Mouse (Mus musculus) embryonic stem cell, embryonic (primary cell): ENCODE data around the gene Exosc7.

Source experiments
- CTCF ChIA-PET, 4 experiments: fragments of 300-600 bp in 2 of 4; fragments of 350-600 bp in 2 of 4; sonication (Branson Sonifier 250); formaldehyde crosslinking; loops; one replicate each; lab custom pipeline; 2022; ENCODE audit warnings: inconsistent platforms in 2 of 4; lab: Charles Lee
- POLR2A ChIA-PET, 4 experiments: fragments of 300-600 bp in 2 of 4; fragments of 350-600 bp in 2 of 4; sonication (Branson Sonifier 250); formaldehyde crosslinking; loops; one replicate each; lab custom pipeline; 2022; ENCODE audit warnings: antibody characterized with exemption in 4 of 4, inconsistent platforms in 1 of 4; lab: Charles Lee

Gene Exosc7

DNA sequence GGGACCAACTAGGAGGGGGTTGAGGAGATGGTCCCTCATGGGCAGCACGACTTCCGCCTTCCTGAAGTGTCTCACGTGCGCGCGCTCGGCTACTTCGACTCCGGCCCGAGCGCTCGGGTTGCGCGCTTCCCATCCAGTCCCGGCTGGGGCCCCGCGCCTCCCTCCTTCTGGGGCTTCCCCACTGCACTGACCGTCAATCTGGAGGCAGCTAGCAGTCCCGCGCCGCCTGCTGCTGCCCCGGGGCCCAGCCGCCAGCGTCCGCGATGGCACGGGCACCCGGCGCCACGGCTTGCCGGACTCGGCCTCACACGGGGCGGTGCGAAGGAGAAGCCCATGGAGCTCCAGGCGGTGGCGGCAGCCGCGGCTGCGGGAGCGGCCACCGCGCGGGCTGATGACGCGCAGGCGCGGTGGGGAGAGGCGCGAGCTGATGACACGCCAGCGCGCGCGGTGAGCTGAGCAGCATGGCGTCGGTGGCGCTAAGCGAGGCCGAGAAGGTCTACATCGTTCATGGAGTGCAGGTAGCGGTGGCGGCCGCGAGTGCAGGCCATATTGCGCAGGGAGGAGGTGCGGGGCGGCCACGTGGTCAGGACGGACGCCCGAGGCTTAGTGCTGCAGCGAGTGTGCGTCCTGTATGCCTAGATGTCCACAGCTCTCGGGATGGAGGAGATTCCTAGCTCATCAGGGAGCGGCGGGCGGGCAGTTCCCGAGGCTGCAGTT, at the start of gene Exosc7, which contains the start of gene Zdhhc3:
Gene Exosc7 (plus strand): TSS at position 411 of the 717 bp plus-strand sequence.
Gene Zdhhc3 (minus strand): TSS at position 401 of the 717 bp plus-strand sequence.
- ChIA-PET CTCF (interaction anchor here in 2 of 4 experiments (0.5 to 1.7 kb wide), 5 partner anchors 9 to 539 kb away, joined by 3 to 8 read pairs (median 3); no protein-coding TSS in a partner anchor), POLR2A (interaction anchor here (0.5 to 4.5 kb wide), 54 partner anchors 10 to 1645 kb away, joined by 3 to 69 read pairs (median 5); partner anchors contain the start of genes Sacm1l (in 2 of the 4), 1110059G10Rik (in 1 of the 4), Cdcp1 (in 1 of the 4) and Kif15 (in 1 of the 4))

DNA sequence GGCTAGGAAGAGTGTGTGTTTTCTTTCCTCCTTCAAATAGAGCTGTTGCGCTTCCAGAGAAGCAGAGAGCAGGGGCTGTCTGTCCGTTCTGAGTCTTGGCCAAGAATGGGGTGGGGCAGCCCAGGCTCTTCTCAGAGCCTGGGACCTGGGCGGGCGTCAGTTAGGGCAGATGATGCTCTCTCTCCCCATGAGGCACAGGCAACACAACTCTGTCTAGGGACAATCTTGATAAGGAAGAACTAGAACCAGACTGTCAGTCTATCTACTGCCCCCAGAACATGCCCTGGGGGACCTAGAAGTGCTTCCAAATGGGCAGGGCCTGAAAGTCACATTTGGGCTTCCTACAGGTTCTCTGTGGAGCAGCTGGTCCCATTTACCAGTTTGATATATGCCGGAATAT, 33.9 kb upstream of the Exosc7 start:
- CTCF ChIA-PET: interaction anchor here in 1 of 4 experiments (0.6 kb wide), 1 partner anchor 758 kb away, joined by 4 read pairs; no protein-coding TSS in a partner anchor
- POLR2A ChIA-PET: interaction anchor here in 1 of 4 experiments (1.5 kb wide), 1 partner anchor 34 kb away, joined by 5 read pairs; the partner anchor contains the start of genes Exosc7 and Zdhhc3

GRCm38 (mm10) chr9:123080355-123080754, 32.7 kb upstream of the Exosc7 start:
- POLR2A ChIA-PET: interaction anchor here in 1 of 4 experiments (1.5 kb wide), 1 partner anchor 33 kb away, joined by 5 read pairs; the partner anchor contains the start of genes Exosc7 and Zdhhc3
- CTCF ChIA-PET: no interaction called here

DNA sequence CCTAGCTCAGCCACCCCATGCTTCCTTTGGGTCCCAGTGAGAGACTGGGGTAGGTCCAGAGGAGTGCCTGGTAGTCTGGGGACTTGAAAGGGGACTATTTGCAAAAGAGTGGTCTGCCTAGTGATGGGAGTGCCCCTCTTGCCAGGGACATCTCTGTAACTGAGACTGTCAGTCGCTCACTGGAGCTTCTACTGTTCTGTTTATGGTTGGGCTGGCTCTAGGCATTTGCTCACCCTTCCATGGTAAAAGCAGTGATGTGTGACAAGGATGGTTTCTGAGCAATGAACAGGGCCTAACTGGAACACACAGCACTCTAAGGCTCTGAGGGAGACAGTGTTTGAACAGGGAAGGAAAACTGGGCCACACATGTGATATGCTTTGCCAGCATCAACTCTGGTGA, 32.2 kb upstream of the Exosc7 start:
- ChIA-PET CTCF (no interaction called here), POLR2A (no interaction called here)

- ChIA-PET CTCF (no interaction called here), POLR2A (interaction anchor here in 1 of 4 experiments (1.0 to 1.2 kb wide), 2 partner anchors 16 to 28 kb away, joined by 4 read pairs; partner anchors contain the start of genes Exosc7 and Zdhhc3)
Observed at GRCm38 (mm10) chr9:123085373-123085772, 27.6 kb upstream of the Exosc7 start.

DNA sequence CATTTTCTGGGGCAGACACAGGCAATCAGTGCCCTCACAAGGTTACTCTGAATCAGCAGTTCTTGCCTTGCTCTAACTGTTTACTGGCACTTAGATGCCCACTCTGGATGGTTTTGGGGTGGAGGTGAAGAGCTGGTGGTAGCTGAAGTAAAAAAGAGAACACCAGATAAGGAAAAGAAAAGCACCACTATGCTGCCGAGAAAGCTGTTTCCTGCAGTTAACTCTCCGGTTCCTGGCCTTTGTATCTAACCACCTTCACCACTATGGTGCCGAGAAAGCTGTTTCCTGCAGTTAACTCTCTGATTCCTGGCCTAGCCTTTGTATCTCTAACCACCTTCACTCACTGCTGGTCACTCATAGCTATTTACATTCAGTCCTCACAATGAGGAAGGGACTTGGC, 25.5 kb upstream of the Exosc7 start:
- ChIA-PET POLR2A (interaction anchor here in 3 of 4 experiments (0.7 to 1.4 kb wide), 3 partner anchors 12 to 68 kb away, joined by 3 to 5 read pairs (median 4); no protein-coding TSS in a partner anchor), CTCF (no interaction called here)

DNA sequence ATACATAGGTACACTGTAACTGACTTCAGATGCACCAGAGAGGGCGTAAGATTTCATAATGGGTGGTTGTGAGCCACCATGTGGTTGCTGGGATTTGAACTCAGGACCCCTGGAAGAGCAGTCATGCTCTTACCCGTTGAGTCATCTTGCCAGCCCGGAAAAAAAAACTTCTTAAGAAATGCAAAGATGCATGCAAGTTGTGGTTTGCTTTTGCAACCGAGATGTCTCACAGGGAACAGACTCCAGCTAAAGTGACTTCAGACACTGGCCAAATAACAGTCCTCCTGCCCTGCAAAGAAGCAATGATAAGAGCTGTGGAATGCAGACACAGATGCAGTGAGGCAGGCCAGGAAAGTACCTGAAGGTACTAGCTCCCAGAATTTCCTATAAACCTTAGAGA, 22.2 kb upstream of the Exosc7 start:
- ChIA-PET POLR2A (interaction anchor here in 2 of 4 experiments (1.2 kb wide), 2 partner anchors 22 kb away, joined by 3 to 4 read pairs; partner anchors contain the start of genes Exosc7 (in 2 of the 2) and Zdhhc3 (in 2 of the 2)), CTCF (no interaction called here)

- POLR2A ChIA-PET: interaction anchor here in 2 of 4 experiments (2.9 to 9.5 kb wide), 2 partner anchors 13 to 14 kb away, joined by 11 to 69 read pairs; partner anchors contain the start of genes Exosc7 (in 2 of the 2) and Zdhhc3 (in 2 of the 2)
Observed at GRCm38 (mm10) chr9:123099631-123100455, 13.2 kb upstream of the Exosc7 start.

GRCm38 (mm10) chr9:123103425-123103824, 9.6 kb upstream of the Exosc7 start:
- ChIA-PET CTCF (no interaction called here), POLR2A (interaction anchor here in 1 of 4 experiments (9.5 kb wide), 1 partner anchor 10 kb away, joined by 69 read pairs; the partner anchor contains the start of genes Exosc7 and Zdhhc3)

More at GRCm38 (mm10) chr9:123099631-123100455, 13.2 kb upstream of the Exosc7 start:
- CTCF ChIA-PET: interaction anchor here in 1 of 4 experiments (0.9 kb wide), 1 partner anchor 262 kb away, joined by 5 read pairs; no protein-coding TSS in a partner anchor

- CTCF ChIA-PET: no interaction called here
- POLR2A ChIA-PET: interaction anchor here in 1 of 4 experiments (1.2 to 9.5 kb wide), 2 partner anchors 9 to 17 kb away, joined by 3 to 69 read pairs; partner anchors contain the start of genes Exosc7 and Zdhhc3
Observed at GRCm38 (mm10) chr9:123104362-123104761, 8.7 kb upstream of the Exosc7 start.

GRCm38 (mm10) chr9:123107186-123107585, 5.8 kb upstream of the Exosc7 start:
- ChIA-PET CTCF (no interaction called here), POLR2A (interaction anchor here in 1 of 4 experiments (1.3 to 2.9 kb wide), 2 partner anchors 9 to 10 kb away, joined by 3 to 9 read pairs; no protein-coding TSS in a partner anchor)

DNA sequence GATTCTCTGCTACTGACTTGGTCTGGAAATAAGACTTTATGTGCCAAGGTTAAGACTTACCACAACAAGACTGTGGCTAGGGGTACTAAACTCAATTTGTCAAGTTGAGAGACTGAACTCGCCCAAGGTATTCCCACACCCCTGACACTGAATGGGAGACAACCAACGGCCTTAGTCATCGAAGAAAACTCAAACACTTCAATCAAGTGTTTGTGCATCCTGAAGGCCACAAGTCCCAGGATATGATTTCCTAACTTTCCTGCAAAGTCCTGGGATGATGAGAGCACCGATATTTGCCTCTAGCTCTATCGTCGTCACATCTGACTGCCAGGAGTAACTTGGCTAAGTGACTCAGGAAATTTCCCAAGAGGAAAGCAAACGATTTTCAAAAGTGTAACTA, 3.8 kb upstream of the Exosc7 start:
- ChIA-PET CTCF (no interaction called here), POLR2A (interaction anchor here in 1 of 4 experiments (0.9 to 2.9 kb wide), 2 partner anchors 12 to 89 kb away, joined by 3 to 9 read pairs; no protein-coding TSS in a partner anchor)

DNA sequence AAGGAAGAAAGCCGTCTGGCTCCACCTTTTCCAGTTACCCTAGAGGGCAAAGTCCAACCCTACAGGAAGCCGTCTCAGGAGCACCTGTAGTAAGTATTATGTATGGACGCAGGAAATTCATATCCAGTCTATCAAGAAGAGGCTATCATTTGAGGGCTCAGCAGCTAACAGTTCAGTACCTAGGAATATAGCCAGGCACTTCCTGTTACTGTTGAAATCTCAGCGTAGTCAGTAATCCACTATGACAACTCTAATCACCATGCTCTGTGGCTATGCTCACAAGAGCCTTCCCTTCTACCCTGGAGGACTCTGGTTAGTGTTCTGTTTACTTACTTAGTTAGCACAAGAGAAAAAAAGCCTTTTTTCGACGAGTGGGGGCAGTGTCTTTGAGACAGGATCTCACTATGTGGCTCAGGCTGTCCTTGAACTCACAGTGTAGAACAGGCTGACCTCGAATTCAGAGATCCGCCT, 1.2 kb upstream of the Exosc7 start:
- ChIA-PET CTCF (interaction anchor here in 1 of 4 experiments (0.6 kb wide), 1 partner anchor 126 kb away, joined by 7 read pairs; no protein-coding TSS in a partner anchor), POLR2A (interaction anchor here in 3 of 4 experiments (1.0 to 4.5 kb wide), 15 partner anchors 10 to 393 kb away, joined by 3 to 69 read pairs (median 7); no protein-coding TSS in a partner anchor)

GRCm38 (mm10) chr9:123113931-123114330, 916 bp downstream of the Exosc7 start:
- ChIA-PET CTCF (interaction anchor here in 1 of 4 experiments (1.7 kb wide), 1 partner anchor 10 kb away, joined by 8 read pairs; no protein-coding TSS in a partner anchor), POLR2A (interaction anchor here (1.0 to 4.5 kb wide), 30 partner anchors 9 to 415 kb away, joined by 3 to 69 read pairs (median 7); partner anchors contain the start of genes Cdcp1 (in 1 of the 4), Lars2 (in 1 of the 4), Limd1 (in 1 of the 4) and Sacm1l (in 1 of the 4))

GRCm38 (mm10) chr9:123115566-123115965, 2.6 kb downstream of the Exosc7 start:
- ChIA-PET POLR2A (interaction anchor here in 3 of 4 experiments (0.6 to 4.5 kb wide), 5 partner anchors 8 to 40 kb away, joined by 3 to 69 read pairs (median 3); no protein-coding TSS in a partner anchor), CTCF (interaction anchor here in 2 of 4 experiments (0.6 to 1.0 kb wide), 2 partner anchors 8 to 88 kb away, joined by 3 read pairs; no protein-coding TSS in a partner anchor)

DNA sequence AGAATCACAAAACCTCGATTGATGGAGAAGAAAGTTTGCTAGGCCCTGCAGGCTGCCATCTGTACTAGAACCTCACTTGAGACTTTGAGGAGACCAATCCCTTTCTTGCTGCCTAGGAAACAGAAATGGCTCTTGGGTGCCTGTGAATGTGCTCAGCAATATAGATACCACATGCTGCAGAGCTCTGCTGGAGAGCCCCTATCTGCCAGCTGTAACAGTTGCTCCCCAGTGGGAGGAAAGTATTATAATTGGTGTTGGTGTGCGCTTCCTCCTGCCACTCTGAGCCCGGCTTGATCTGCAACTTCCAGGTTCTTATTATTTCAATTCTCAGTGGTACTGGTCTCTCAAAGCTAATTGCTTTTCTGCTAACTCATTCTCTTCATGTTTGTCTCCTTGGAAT, 10.0 kb downstream of the Exosc7 start:
- CTCF ChIA-PET: interaction anchor here (0.6 to 1.7 kb wide), 14 partner anchors 8 to 598 kb away, joined by 3 to 9 read pairs (median 4); partner anchors contain the start of genes Exosc7 (in 1 of the 4) and Zdhhc3 (in 1 of the 4)
- POLR2A ChIA-PET: interaction anchor here in 3 of 4 experiments (0.6 to 6.0 kb wide), 8 partner anchors 8 to 407 kb away, joined by 3 to 56 read pairs (median 3); partner anchors contain the start of genes Exosc7 (in 3 of the 3), Zdhhc3 (in 3 of the 3) and Sacm1l (in 1 of the 3)
